Mouse (Mus musculus): ENCODE data around the gene Tax1bp3. TPM values are rescaled to one million over a fixed set of nuclear protein-coding genes. Genes with fewer than 3 reads are reported as not detected.

Tax1bp3 gene
- polyA plus RNA-seq (2014; fragmentation: Illumina TruSeq; extraction: RNeasy Lipid Tissue Mini Kit (QIAGEN cat#74804); ENCODE audit: low read depth, low replicate concordance) = 31.2 TPM

GRCm38 (mm10) chr11:73176608-73177508 lies at the start of gene Tax1bp3, which contains the start of gene Emc6:
Gene Tax1bp3 (plus strand): TSS chr11:73177083.
Gene Emc6 (minus strand): TSS chr11:73177037.

GRCm38 (mm10) chr11:73137591-73138501 lies 39.0 kb upstream of the Tax1bp3 start, which contains the start of gene Haspin:
Gene Haspin (minus strand): TSS chr11:73138294.

GRCm38 (mm10) chr11:73159957-73160810 lies 16.7 kb upstream of the Tax1bp3 start, which contains the start of gene P2rx5:
Gene P2rx5 (plus strand): TSS chr11:73160421.

DNA sequence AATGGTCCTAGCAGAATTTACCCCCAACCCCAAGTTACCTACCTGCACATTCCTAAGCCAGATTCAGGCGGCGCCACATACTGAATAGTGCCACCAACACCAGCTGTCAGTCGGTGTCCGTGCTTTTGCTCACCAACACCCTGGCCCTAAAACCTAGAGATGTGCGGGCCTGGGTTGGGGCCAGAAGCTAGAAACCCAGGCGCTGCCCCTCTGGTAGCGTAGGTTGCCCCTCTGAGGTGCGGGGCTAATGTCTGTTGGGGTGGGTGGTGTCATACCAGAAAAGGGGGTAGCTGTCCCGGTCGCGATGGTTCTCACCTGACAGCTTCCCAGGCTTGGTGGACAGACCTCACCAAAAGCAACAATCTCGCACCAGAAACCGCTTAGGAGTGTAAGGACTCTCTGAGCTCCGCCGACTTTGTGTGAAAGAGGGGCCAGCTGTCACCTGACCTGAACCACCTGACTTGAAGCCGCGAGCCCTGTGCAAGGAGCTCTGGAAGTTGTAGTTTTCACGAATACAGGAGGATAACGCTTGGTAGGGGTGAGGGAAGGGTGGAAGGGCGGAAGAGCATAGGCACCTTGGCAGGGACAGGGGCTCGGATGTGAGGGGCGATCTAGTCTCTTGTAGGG lies 21.8 kb downstream of the Tax1bp3 start, which contains the start of gene Ctns:
Ctns (minus strand) TSS at position 440 of the 627 bp plus-strand sequence.

GRCm38 (mm10) chr11:73199230-73199712 lies 22.4 kb downstream of the Tax1bp3 start, which contains the start of gene Shpk:
Gene Shpk (plus strand): TSS chr11:73199460.

Other genes with a start within 250 kb of the Tax1bp3 start
- gene Atp2a3, start 215.9 kb upstream of the Tax1bp3 start, polyA plus RNA-seq (2014; fragmentation: Illumina TruSeq; extraction: RNeasy Lipid Tissue Mini Kit (QIAGEN cat#74804); ENCODE audit: low read depth, low replicate concordance) = 5.0 TPM
- gene P2rx1, start 178.0 kb upstream of the Tax1bp3 start, polyA plus RNA-seq (2014; fragmentation: Illumina TruSeq; extraction: RNeasy Lipid Tissue Mini Kit (QIAGEN cat#74804); ENCODE audit: low read depth, low replicate concordance) = 1.1 TPM
- 0.16 TPM for gene Camkk1, start 158.1 kb upstream of the Tax1bp3 start, polyA plus RNA-seq (2014; fragmentation: Illumina TruSeq; extraction: RNeasy Lipid Tissue Mini Kit (QIAGEN cat#74804); ENCODE audit: low read depth, low replicate concordance)
- 6.7 TPM for gene Ncbp3, start 129.3 kb upstream of the Tax1bp3 start, polyA plus RNA-seq (2014; fragmentation: Illumina TruSeq; extraction: RNeasy Lipid Tissue Mini Kit (QIAGEN cat#74804); ENCODE audit: low read depth, low replicate concordance)
- 0.40 TPM for gene Itgae, start 86.5 kb upstream of the Tax1bp3 start, polyA plus RNA-seq (2014; fragmentation: Illumina TruSeq; extraction: RNeasy Lipid Tissue Mini Kit (QIAGEN cat#74804); ENCODE audit: low read depth, low replicate concordance)
- 3.6 TPM for gene Haspin, start 38.8 kb upstream of the Tax1bp3 start, polyA plus RNA-seq (2014; fragmentation: Illumina TruSeq; extraction: RNeasy Lipid Tissue Mini Kit (QIAGEN cat#74804); ENCODE audit: low read depth, low replicate concordance)
- gene P2rx5, start 16.7 kb upstream of the Tax1bp3 start, polyA plus RNA-seq (2014; fragmentation: Illumina TruSeq; extraction: RNeasy Lipid Tissue Mini Kit (QIAGEN cat#74804); ENCODE audit: low read depth, low replicate concordance) = 4.8 TPM
- gene Emc6, start within 50 bp of the Tax1bp3 start, polyA plus RNA-seq (2014; fragmentation: Illumina TruSeq; extraction: RNeasy Lipid Tissue Mini Kit (QIAGEN cat#74804); ENCODE audit: low read depth, low replicate concordance) = 90.2 TPM
- 20.8 TPM for gene Ctns, start 22.0 kb downstream of the Tax1bp3 start, polyA plus RNA-seq (2014; fragmentation: Illumina TruSeq; extraction: RNeasy Lipid Tissue Mini Kit (QIAGEN cat#74804); ENCODE audit: low read depth, low replicate concordance)
- 7.5 TPM for gene Shpk, start 22.4 kb downstream of the Tax1bp3 start, polyA plus RNA-seq (2014; fragmentation: Illumina TruSeq; extraction: RNeasy Lipid Tissue Mini Kit (QIAGEN cat#74804); ENCODE audit: low read depth, low replicate concordance)
- not detected for gene Trpv1, start 57.2 kb downstream of the Tax1bp3 start, polyA plus RNA-seq (2014; fragmentation: Illumina TruSeq; extraction: RNeasy Lipid Tissue Mini Kit (QIAGEN cat#74804); ENCODE audit: low read depth, low replicate concordance)
- 0.20 TPM for gene Trpv3, start 90.3 kb downstream of the Tax1bp3 start, polyA plus RNA-seq (2014; fragmentation: Illumina TruSeq; extraction: RNeasy Lipid Tissue Mini Kit (QIAGEN cat#74804); ENCODE audit: low read depth, low replicate concordance)
- gene Aspa, start 152.5 kb downstream of the Tax1bp3 start, polyA plus RNA-seq (2014; fragmentation: Illumina TruSeq; extraction: RNeasy Lipid Tissue Mini Kit (QIAGEN cat#74804); ENCODE audit: low read depth, low replicate concordance) = 470 TPM
- not detected for gene Gm49340, start 152.7 kb downstream of the Tax1bp3 start, polyA plus RNA-seq (2014; fragmentation: Illumina TruSeq; extraction: RNeasy Lipid Tissue Mini Kit (QIAGEN cat#74804); ENCODE audit: low read depth, low replicate concordance)
- gene Spata22, start 152.7 kb downstream of the Tax1bp3 start, polyA plus RNA-seq (2014; fragmentation: Illumina TruSeq; extraction: RNeasy Lipid Tissue Mini Kit (QIAGEN cat#74804); ENCODE audit: low read depth, low replicate concordance) = 0.85 TPM
- gene Olfr20, start 173.7 kb downstream of the Tax1bp3 start, polyA plus RNA-seq (2014; fragmentation: Illumina TruSeq; extraction: RNeasy Lipid Tissue Mini Kit (QIAGEN cat#74804); ENCODE audit: low read depth, low replicate concordance) = not detected
- gene Olfr376, start 194.2 kb downstream of the Tax1bp3 start, polyA plus RNA-seq (2014; fragmentation: Illumina TruSeq; extraction: RNeasy Lipid Tissue Mini Kit (QIAGEN cat#74804); ENCODE audit: low read depth, low replicate concordance) = not detected
- not detected for gene Olfr1, start 222.5 kb downstream of the Tax1bp3 start, polyA plus RNA-seq (2014; fragmentation: Illumina TruSeq; extraction: RNeasy Lipid Tissue Mini Kit (QIAGEN cat#74804); ENCODE audit: low read depth, low replicate concordance)